Mouse (Mus musculus): Measurements from ENCODE around the gene Colgalt2. TPM values are rescaled to one million over a fixed set of nuclear protein-coding genes. Genes with fewer than 3 reads are reported as not detected.
A peak's percentile ranks its signal among the peaks of the same experiment; 100 is the strongest.

The Colgalt2 gene
- polyA plus RNA-seq, 1 experiment from 2014 or later = 4.6 TPM

- Histone ChIP-seq H3K9me3 (no peaks in the 10 kb centered on the region), H3K4me2 (no peak overlapping the region), H3K27ac (no peak overlapping the region), H3K4me3 (no peak overlapping the region), H3K9ac (no peak overlapping the region), H3K36me3 (replicated peaks) (no peaks in the 10 kb centered on the region), H3K27me3 (replicated peaks) (no peaks in the 10 kb centered on the region), H3K4me1 (peaks cover 3% of the 10 kb centered on the region; the same call in 1 of the 2 replicates)
- ATAC-seq (replicated peaks) = no peak
- WGBS = 71% methylated on average over 9 of the region's 9 CpGs
Observed at GRCm38 (mm10) chr1:152526154-152526553, 126.5 kb downstream of the Colgalt2 start.

DNA sequence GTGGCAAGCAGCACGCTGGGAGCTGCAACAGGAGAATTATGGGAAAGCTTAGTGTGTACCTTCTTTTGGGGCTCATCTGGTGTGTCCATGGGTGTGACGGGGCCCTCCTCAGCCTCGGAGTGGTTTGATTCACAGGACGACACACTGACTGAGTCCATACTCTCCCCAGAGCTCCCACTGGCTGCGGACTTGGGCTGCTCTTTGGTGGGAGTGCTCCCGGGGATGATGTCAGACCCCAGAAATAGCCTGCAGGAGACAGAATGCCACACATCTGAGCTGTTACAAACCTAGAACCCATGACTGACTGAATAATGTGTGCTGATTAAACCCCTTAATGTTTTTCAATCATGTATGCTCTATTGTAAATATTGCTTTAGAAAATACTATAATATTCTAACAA lies 128.6 kb downstream of the Colgalt2 start:
- Histone ChIP-seq H3K27ac (no peak overlapping the region), H3K9ac (no peak overlapping the region), H3K4me2 (no peak overlapping the region), H3K4me3 (no peak overlapping the region), H3K9me3 (no peaks in the 10 kb centered on the region), H3K36me3 (replicated peaks) (no peaks in the 10 kb centered on the region), H3K27me3 (replicated peaks) (no peaks in the 10 kb centered on the region), H3K4me1 (peaks cover 3% of the 10 kb centered on the region; the same call in 1 of the 2 replicates)
- no peak for ATAC-seq (replicated peaks)
- WGBS = 92% methylated on average over 6 of the region's 6 CpGs

- Histone ChIP-seq H3K36me3 (replicated peaks) (no peaks in the 10 kb centered on the region), H3K4me1 (peaks cover 3% of the 10 kb centered on the region; the same call in 1 of the 2 replicates), H3K9me3 (no peaks in the 10 kb centered on the region), H3K9ac (no peak overlapping the region), H3K4me3 (no peak overlapping the region), H3K27ac (no peak overlapping the region), H3K27me3 (replicated peaks) (no peaks in the 10 kb centered on the region), H3K4me2 (no peak overlapping the region)
- 90% methylated on average over 3 of the region's 3 CpGs for whole genome bisulfite sequencing
- no peak for ATAC-seq (replicated peaks)
Observed at GRCm38 (mm10) chr1:152528778-152529177, 129.1 kb downstream of the Colgalt2 start.

DNA sequence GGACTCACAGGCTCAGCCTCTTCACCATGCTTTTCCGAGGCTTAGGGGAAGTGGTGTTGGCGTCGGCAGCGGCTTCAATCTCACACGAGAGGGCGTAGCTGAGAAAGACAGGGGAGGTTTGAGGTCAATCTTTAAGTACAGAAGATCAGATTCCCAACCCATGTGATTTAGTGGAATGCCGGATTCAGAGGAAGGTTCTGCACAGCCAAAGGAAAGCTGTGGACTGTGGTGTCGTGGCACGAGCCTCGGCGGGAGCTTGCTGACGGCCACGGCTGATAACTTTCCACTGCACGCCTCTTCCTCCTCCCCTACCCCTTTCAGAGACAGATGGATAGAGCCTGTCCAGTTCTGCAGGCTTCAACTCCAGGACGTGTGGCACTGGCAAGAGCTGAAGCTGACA lies 131.9 kb downstream of the Colgalt2 start:
- H3K9me3 ChIP-seq = no peaks in the 10 kb centered on the region
- H3K9ac ChIP-seq = no peak overlapping the region
- H3K27me3 ChIP-seq (replicated peaks) = no peaks in the 10 kb centered on the region
- ATAC-seq (replicated peaks) = no peak
- H3K27ac ChIP-seq = no peak overlapping the region
- no peaks in the 10 kb centered on the region for H3K4me1 ChIP-seq
- H3K4me3 ChIP-seq = no peak overlapping the region
- H3K36me3 ChIP-seq (replicated peaks) = no peaks in the 10 kb centered on the region
- no peak overlapping the region for H3K4me2 ChIP-seq
- 70% methylated on average over 15 of the region's 15 CpGs for WGBS

DNA sequence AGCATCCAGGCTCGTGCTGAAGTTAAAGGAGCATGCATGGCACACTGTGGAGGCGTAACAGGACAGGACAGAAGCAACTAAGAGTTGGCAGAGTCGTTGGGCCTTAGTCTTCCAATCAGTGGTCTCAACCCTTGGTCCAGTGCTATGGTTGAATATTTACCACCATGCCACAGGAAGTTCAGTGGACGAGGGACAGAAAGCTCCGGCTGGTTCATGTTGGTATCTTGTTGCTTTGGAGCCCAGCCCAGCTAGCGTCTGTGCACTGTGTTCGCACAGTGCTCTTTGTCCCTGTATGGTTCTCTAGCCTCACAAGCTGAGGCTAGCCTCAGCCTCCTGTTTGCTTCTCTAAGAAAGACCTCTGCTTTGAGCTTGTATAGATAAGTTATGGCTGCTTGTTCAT lies 134.9 kb downstream of the Colgalt2 start:
- Histone ChIP-seq H3K9me3 (no peaks in the 10 kb centered on the region), H3K4me3 (no peak overlapping the region), H3K27me3 (replicated peaks) (no peaks in the 10 kb centered on the region), H3K9ac (no peak overlapping the region), H3K27ac (no peak overlapping the region), H3K36me3 (replicated peaks) (no peaks in the 10 kb centered on the region), H3K4me1 (no peaks in the 10 kb centered on the region), H3K4me2 (no peak overlapping the region)
- 90% methylated on average over 7 of the region's 7 CpGs for WGBS
- ATAC-seq (replicated peaks) = no peak

GRCm38 (mm10) chr1:152536416-152537018 lies 136.9 kb downstream of the Colgalt2 start:
- H3K4me2 ChIP-seq = no peak overlapping the region
- no peak for ATAC-seq (replicated peaks)
- H3K27ac ChIP-seq = no peak overlapping the region
- WGBS = 59% methylated on average over 16 of the region's 16 CpGs
- H3K27me3 ChIP-seq (replicated peaks) = no peaks in the 10 kb centered on the region
- H3K36me3 ChIP-seq (replicated peaks) = no peaks in the 10 kb centered on the region
- no peak overlapping the region for H3K4me3 ChIP-seq
- no peak overlapping the region for H3K9ac ChIP-seq
- no peaks in the 10 kb centered on the region for H3K9me3 ChIP-seq
- no peaks in the 10 kb centered on the region for H3K4me1 ChIP-seq

DNA sequence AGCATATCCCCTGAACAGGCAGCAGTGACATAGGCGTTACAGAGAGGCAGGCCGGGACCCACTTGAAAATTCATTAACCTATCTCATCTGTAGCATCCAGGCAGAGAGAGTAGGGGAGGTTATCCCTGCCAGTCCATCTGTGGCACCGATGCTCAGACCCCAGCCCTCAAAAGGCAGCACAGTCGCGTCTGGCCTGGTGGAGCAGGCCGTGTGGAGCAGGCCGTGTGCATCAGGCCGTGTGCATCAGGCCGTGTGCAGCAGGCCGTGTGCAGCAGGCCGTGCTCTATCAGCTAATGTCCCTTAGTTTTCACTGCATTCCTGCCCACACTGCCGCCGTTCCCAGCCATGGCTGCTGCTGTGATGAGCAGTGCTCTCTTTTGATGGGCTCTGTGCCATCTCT lies 137.6 kb downstream of the Colgalt2 start:
- Histone ChIP-seq H3K4me1 (no peaks in the 10 kb centered on the region), H3K36me3 (replicated peaks) (no peaks in the 10 kb centered on the region), H3K4me3 (no peak overlapping the region), H3K4me2 (no peak overlapping the region), H3K9me3 (no peaks in the 10 kb centered on the region), H3K27me3 (replicated peaks) (no peaks in the 10 kb centered on the region), H3K9ac (no peak overlapping the region), H3K27ac (0 out of 2 replicates have a peak overlapping the region, but pooled peaks have one; percentile 38)
- 63% methylated on average over 13 of the region's 13 CpGs for WGBS
- no peak for ATAC-seq (replicated peaks)

GRCm38 (mm10) chr1:152538817-152539216 lies 139.2 kb downstream of the Colgalt2 start:
- Histone ChIP-seq H3K9ac (no peak overlapping the region), H3K9me3 (no peaks in the 10 kb centered on the region), H3K27me3 (replicated peaks) (no peaks in the 10 kb centered on the region), H3K4me3 (no peak overlapping the region), H3K36me3 (replicated peaks) (no peaks in the 10 kb centered on the region), H3K4me1 (no peaks in the 10 kb centered on the region), H3K4me2 (no peak overlapping the region), H3K27ac (no peak overlapping the region)
- no peak for ATAC-seq (replicated peaks)
- 86% methylated on average over 4 of the region's 4 CpGs for WGBS

- ATAC-seq (replicated peaks) = no peak
- H3K9ac ChIP-seq = no peak overlapping the region
- H3K36me3 ChIP-seq (replicated peaks) = no peaks in the 10 kb centered on the region
- 88% methylated on average over 3 of the region's 3 CpGs for WGBS
- no peak overlapping the region for H3K4me3 ChIP-seq
- H3K4me2 ChIP-seq = no peak overlapping the region
- H3K9me3 ChIP-seq = no peaks in the 10 kb centered on the region
- no peaks in the 10 kb centered on the region for H3K27me3 ChIP-seq (replicated peaks)
- H3K4me1 ChIP-seq = no peaks in the 10 kb centered on the region
- no peak overlapping the region for H3K27ac ChIP-seq
Observed at GRCm38 (mm10) chr1:152540304-152540887, 140.8 kb downstream of the Colgalt2 start.

- no peak overlapping the region for H3K27ac ChIP-seq
- H3K4me2 ChIP-seq = no peak overlapping the region
- WGBS = 95% methylated on average over 6 of the region's 6 CpGs
- H3K9me3 ChIP-seq = no peaks in the 10 kb centered on the region
- no peak overlapping the region for H3K4me3 ChIP-seq
- no peak for ATAC-seq (replicated peaks)
- no peak overlapping the region for H3K9ac ChIP-seq
- no peaks in the 10 kb centered on the region for H3K27me3 ChIP-seq (replicated peaks)
- no peaks in the 10 kb centered on the region for H3K4me1 ChIP-seq
- H3K36me3 ChIP-seq (replicated peaks) = no peaks in the 10 kb centered on the region
Observed at GRCm38 (mm10) chr1:152542747-152543378, 143.2 kb downstream of the Colgalt2 start.

DNA sequence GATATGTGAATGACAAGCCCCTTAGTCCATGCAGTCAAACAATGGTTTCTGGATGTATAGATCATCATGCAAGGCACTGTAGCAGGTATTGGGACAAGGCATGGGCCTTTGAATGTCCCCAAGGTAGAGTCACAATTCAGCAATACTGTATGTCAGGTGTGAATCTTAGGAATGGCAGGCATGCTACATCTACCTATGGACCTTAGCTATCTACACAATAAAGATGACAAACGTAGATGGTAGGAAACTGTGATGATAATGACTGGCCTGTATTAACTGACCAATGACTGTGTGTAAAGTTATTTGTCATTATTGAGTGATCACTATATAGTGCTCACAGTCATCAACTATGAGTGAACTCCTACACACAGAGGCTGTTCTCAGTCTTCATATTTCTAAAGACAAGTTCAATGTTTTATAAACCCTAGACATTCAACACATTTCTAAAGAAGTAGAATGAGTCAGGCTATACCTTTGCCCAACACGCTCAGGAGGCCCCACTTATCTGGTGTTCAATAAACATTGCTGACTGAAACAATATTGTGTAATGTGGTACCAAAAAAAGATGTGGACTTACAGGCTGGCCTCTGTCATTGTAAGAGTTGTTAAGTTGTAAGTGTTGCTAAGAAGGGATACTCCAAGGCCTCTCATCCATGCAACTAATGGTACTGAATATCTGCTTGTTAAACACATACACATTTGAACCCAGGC lies 144.0 kb downstream of the Colgalt2 start:
- no peaks in the 10 kb centered on the region for H3K4me1 ChIP-seq
- no peaks in the 10 kb centered on the region for H3K9me3 ChIP-seq
- H3K27me3 ChIP-seq (replicated peaks) = no peaks in the 10 kb centered on the region
- no peak overlapping the region for H3K9ac ChIP-seq
- no peak overlapping the region for H3K4me2 ChIP-seq
- no peaks in the 10 kb centered on the region for H3K36me3 ChIP-seq (replicated peaks)
- 97% methylated on average over 2 of the region's 2 CpGs for WGBS
- ATAC-seq (replicated peaks) = no peak
- H3K27ac ChIP-seq = no peak overlapping the region
- no peak overlapping the region for H3K4me3 ChIP-seq

GRCm38 (mm10) chr1:152549061-152549738 lies 149.6 kb downstream of the Colgalt2 start:
- H3K9ac ChIP-seq = no peak overlapping the region
- H3K36me3 ChIP-seq (replicated peaks) = no peaks in the 10 kb centered on the region
- H3K4me2 ChIP-seq = no peak overlapping the region
- no peaks in the 10 kb centered on the region for H3K27me3 ChIP-seq (replicated peaks)
- H3K9me3 ChIP-seq = no peaks in the 10 kb centered on the region
- no peak for ATAC-seq (replicated peaks)
- no peak overlapping the region for H3K27ac ChIP-seq
- H3K4me3 ChIP-seq = no peak overlapping the region
- no peaks in the 10 kb centered on the region for H3K4me1 ChIP-seq
- 91% methylated on average over 13 of the region's 13 CpGs for WGBS

All from midbrain, embryonic 15.5 days (tissue).